Mouse (Mus musculus) cerebellum, adult 2 months (tissue): Measurements from ENCODE around the gene Spop.

Experiments used
- CTCF ChIP-seq: fragments of 200-500 bp; IDR thresholded peaks from 2 replicates; pipeline ENCODE4 v1.5.1; 2011; ENCODE audit warnings: low read depth, mild to moderate bottlenecking, control low read depth, low read length, moderate library complexity, borderline replicate concordance; ENCODE audit not compliant: insufficient read depth
- POLR2A ChIP-seq: fragments of 200-500 bp; IDR thresholded peaks from 2 replicates; pipeline ENCODE4 v1.6.1; 2011; ENCODE audit warnings: low read length, control low read depth, borderline replicate concordance; ENCODE audit not compliant: insufficient read depth

GRCm38 (mm10) chr11:95446580-95447305 is 32.9 kb downstream of the Spop start:
- TF ChIP-seq CTCF (no peak), POLR2A (no peak)
